Mouse (Mus musculus): ENCODE results near the gene Nkd1. TPM values are rescaled to one million over a fixed set of nuclear protein-coding genes. Genes with fewer than 3 reads are reported as not detected.

The Nkd1 gene
- polyA plus RNA-seq, 1 experiment from 2014 or later: 33.7 TPM

DNA sequence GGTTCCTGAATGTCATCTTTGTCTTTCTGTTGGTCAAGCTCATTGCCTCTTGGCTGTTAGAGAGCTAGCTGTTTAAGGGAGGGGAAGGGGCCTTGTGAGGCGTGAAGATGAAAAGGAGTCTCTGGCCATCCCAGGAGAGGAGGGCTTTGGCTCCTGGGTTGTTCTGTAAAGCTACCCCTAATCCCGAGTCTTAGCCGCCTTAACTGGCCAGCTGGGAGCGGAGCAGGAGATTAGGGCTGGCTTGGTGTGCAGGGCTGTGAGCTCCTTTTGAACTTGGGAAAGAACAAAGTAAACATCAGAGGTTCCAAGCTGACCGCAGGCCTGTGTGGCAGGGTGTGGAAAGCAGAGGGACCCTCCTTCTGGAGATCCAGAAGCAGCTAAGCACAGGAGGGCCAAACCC, 53.8 kb downstream of the Nkd1 start:
- Histone ChIP-seq H3K36me3 (ENCODE audit: control insufficient read depth, insufficient read depth, low read length) (no peaks in the 10 kb centered on the region; the same call in 1 of the 2 replicates), H3K27ac (ENCODE audit: low read length) (peak overlapping the region; percentile 91; the same call in 1 of the 2 replicates), H3K4me2 (replicated peaks; ENCODE audit: low read depth, low read length) (no peak overlapping the region), H3K27me3 (ENCODE audit: control insufficient read depth, insufficient read depth, low read length) (no peaks in the 10 kb centered on the region), H3K9ac (replicated peaks; ENCODE audit: low read depth, low read length) (no peak overlapping the region), H3K4me1 (ENCODE audit: control insufficient read depth, insufficient read depth, low read length) (peaks cover 65% of the 10 kb centered on the region), H3K9me3 (ENCODE audit: control insufficient read depth, low read depth, low read length) (no peaks in the 10 kb centered on the region), H3K4me3 (ENCODE audit: low read depth, low read length) (no peak overlapping the region)
- ATAC-seq (ENCODE audit: insufficient number of reproducible peaks, insufficient read depth, low FRiP score, low read depth): no peak
- WGBS: 51% methylated on average over 5 of the region's 5 CpGs

DNA sequence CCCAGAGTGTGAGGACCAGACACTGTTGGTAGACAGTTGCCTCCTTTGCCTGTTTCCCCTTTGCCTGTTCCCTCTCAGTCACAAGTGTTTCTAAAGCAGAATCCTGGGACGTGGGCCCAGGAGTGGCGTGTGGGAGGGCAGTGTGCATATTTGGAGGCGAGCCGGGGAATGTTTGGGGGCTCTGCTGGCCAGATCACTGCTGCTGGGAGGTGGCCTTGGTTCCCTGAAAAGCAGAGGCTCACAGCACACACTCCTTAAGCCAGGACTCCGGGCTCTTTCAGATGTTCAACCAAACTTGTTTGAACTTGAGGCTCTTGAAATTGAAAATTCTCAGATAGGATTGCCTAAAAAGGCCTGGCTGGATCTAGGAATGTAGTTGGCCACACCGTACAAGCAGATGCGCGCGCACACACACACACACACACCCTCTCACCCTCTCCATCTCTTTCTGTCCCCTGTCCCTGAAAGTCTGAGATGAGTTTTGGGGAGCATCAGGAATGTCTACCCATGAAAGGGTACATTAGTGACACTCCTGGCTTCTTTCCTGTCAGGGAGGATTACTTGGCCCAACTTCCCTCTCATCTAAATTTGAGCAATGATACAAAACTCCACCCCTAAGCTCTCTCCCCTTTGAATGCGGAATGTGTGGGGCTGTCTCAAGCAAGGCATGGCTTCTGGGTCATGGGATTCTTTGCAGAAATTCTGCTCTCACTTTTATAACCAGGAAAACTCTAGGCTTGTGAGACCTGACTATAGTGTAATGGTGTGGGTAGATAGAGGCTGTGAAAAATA, 55.4 kb downstream of the Nkd1 start:
- H3K27me3 ChIP-seq (ENCODE audit: control insufficient read depth, insufficient read depth, low read length): no peaks in the 10 kb centered on the region
- H3K9ac ChIP-seq (replicated peaks; ENCODE audit: low read depth, low read length): no peak overlapping the region
- H3K36me3 ChIP-seq (ENCODE audit: control insufficient read depth, insufficient read depth, low read length): no peaks in the 10 kb centered on the region; the same call in 1 of the 2 replicates
- H3K27ac ChIP-seq (ENCODE audit: low read length): peak overlapping the region; percentile 91
- ATAC-seq (ENCODE audit: insufficient number of reproducible peaks, insufficient read depth, low FRiP score, low read depth): peak; percentile 24; the same call in 1 of the 2 replicates
- H3K4me1 ChIP-seq (ENCODE audit: control insufficient read depth, insufficient read depth, low read length): peaks cover 49% of the 10 kb centered on the region
- 48% methylated on average over 10 of the region's 10 CpGs for WGBS
- no peaks in the 10 kb centered on the region for H3K9me3 ChIP-seq (ENCODE audit: control insufficient read depth, low read depth, low read length)
- H3K4me2 ChIP-seq (replicated peaks; ENCODE audit: low read depth, low read length): no peak overlapping the region
- no peak overlapping the region for H3K4me3 ChIP-seq (ENCODE audit: low read depth, low read length)

DNA sequence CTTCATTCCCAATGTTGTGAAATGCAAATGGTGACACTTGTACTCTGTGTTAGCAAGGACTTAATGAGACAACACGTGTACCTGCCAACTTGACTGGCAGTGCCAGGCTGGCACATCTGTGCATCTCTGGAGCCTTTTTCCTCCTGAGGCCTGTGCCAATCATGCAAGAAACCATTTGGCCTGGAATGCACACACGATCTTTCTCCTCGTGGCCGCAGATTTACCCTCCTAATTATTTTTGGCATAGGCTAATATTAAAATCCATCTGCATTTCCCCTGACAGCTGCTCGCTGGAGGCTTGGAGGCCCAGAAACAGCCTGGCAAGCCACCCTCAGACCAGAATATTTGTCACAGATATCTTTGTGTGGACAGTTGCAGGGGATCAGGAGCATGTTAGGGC, 56.5 kb downstream of the Nkd1 start:
- WGBS: 70% methylated on average over 5 of the region's 5 CpGs
- H3K27ac ChIP-seq (ENCODE audit: low read length): peak overlapping the region; percentile 28; the same call in 1 of the 2 replicates
- no peak overlapping the region for H3K4me2 ChIP-seq (replicated peaks; ENCODE audit: low read depth, low read length)
- H3K4me3 ChIP-seq (ENCODE audit: low read depth, low read length): no peak overlapping the region
- H3K4me1 ChIP-seq (ENCODE audit: control insufficient read depth, insufficient read depth, low read length): peaks cover 39% of the 10 kb centered on the region
- H3K27me3 ChIP-seq (ENCODE audit: control insufficient read depth, insufficient read depth, low read length): no peaks in the 10 kb centered on the region
- no peaks in the 10 kb centered on the region for H3K9me3 ChIP-seq (ENCODE audit: control insufficient read depth, low read depth, low read length)
- H3K9ac ChIP-seq (replicated peaks; ENCODE audit: low read depth, low read length): no peak overlapping the region
- no peaks in the 10 kb centered on the region; the same call in 1 of the 2 replicates for H3K36me3 ChIP-seq (ENCODE audit: control insufficient read depth, insufficient read depth, low read length)
- ATAC-seq (ENCODE audit: insufficient number of reproducible peaks, insufficient read depth, low FRiP score, low read depth): no peak

- no peak overlapping the region for H3K4me3 ChIP-seq (ENCODE audit: low read depth, low read length)
- no peak overlapping the region for H3K4me2 ChIP-seq (replicated peaks; ENCODE audit: low read depth, low read length)
- no peak overlapping the region for H3K27ac ChIP-seq (ENCODE audit: low read length)
- H3K36me3 ChIP-seq (ENCODE audit: control insufficient read depth, insufficient read depth, low read length): peaks cover 3% of the 10 kb centered on the region; the same call in 1 of the 2 replicates
- no peak overlapping the region for H3K9ac ChIP-seq (replicated peaks; ENCODE audit: low read depth, low read length)
- H3K27me3 ChIP-seq (ENCODE audit: control insufficient read depth, insufficient read depth, low read length): no peaks in the 10 kb centered on the region
- ATAC-seq (ENCODE audit: insufficient number of reproducible peaks, insufficient read depth, low FRiP score, low read depth): no peak
- no peaks in the 10 kb centered on the region for H3K9me3 ChIP-seq (ENCODE audit: control insufficient read depth, low read depth, low read length)
- WGBS: 73% methylated on average over 14 of the region's 14 CpGs
- peaks cover 35% of the 10 kb centered on the region for H3K4me1 ChIP-seq (ENCODE audit: control insufficient read depth, insufficient read depth, low read length)
These were observed 57.4 kb downstream of the Nkd1 start for GRCm38 (mm10) chr8:88578413-88579175.

DNA sequence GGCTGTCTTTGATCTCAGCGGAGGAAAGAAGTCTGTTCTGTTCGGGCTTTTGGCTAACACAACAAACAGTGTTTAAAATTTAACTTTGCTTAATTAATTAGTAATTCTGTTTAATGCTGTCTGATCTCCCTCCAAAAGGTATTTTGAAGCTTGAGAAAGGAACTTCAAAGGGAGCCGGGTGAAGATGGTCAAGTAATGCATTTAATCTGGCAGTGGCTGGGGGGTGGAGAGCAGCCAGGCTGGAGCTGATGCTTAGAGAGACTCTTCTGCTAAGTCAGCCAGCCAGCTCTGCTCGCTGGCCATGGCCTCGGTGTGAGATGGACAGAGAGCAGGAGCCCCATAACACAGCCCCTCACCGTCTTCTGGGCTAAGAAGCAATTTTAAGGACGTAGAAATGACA, 58.1 kb downstream of the Nkd1 start:
- Histone ChIP-seq H3K4me2 (replicated peaks; ENCODE audit: low read depth, low read length) (no peak overlapping the region), H3K4me3 (ENCODE audit: low read depth, low read length) (no peak overlapping the region), H3K4me1 (ENCODE audit: control insufficient read depth, insufficient read depth, low read length) (peaks cover 35% of the 10 kb centered on the region), H3K27me3 (ENCODE audit: control insufficient read depth, insufficient read depth, low read length) (no peaks in the 10 kb centered on the region), H3K9me3 (ENCODE audit: control insufficient read depth, low read depth, low read length) (no peaks in the 10 kb centered on the region), H3K36me3 (ENCODE audit: control insufficient read depth, insufficient read depth, low read length) (peaks cover 3% of the 10 kb centered on the region; the same call in 1 of the 2 replicates), H3K27ac (ENCODE audit: low read length) (0 out of 2 replicates have a peak overlapping the region, but pooled peaks have one; percentile 7), H3K9ac (replicated peaks; ENCODE audit: low read depth, low read length) (no peak overlapping the region)
- WGBS: 35% methylated on average over 7 of the region's 7 CpGs
- ATAC-seq (ENCODE audit: insufficient number of reproducible peaks, insufficient read depth, low FRiP score, low read depth): no peak

DNA sequence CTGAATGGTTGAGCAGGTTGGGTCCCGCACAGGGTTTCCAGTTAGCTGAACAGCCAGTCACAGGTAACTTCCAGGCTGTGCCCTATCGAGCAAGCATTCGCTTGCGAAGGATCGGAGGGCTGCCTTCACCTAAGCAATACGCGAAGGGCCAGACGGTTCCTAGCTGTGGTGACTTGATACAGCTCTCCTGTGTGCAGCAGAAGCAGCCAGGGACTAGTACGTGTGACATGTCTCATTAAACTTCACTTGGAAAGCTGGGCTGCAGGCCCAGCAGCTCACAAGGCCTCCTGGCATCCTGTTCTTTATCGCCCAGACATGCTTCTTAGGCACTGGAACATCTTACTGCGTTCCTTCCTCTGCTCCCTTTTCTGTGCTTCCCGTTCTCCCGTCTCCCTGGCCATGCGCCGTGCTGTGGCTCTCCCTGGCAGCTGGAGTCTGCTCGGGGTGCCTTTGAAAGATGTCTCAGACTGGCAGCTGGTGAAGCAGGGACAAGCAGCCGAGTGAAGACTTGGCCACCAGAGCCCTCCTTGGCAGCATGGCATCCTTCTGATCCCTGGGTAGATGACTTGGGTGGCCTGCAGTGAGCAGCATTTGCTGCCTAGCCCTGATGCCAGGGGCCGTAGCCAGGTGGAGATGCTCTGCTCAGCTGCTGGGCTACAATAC, 58.6 kb downstream of the Nkd1 start:
- Histone ChIP-seq H3K4me1 (ENCODE audit: control insufficient read depth, insufficient read depth, low read length) (peaks cover 30% of the 10 kb centered on the region), H3K9ac (replicated peaks; ENCODE audit: low read depth, low read length) (no peak overlapping the region), H3K36me3 (ENCODE audit: control insufficient read depth, insufficient read depth, low read length) (peaks cover 3% of the 10 kb centered on the region; the same call in 1 of the 2 replicates), H3K27ac (ENCODE audit: low read length) (0 out of 2 replicates have a peak overlapping the region, but pooled peaks have one; percentile 7), H3K27me3 (ENCODE audit: control insufficient read depth, insufficient read depth, low read length) (no peaks in the 10 kb centered on the region), H3K4me3 (ENCODE audit: low read depth, low read length) (no peak overlapping the region), H3K9me3 (ENCODE audit: control insufficient read depth, low read depth, low read length) (no peaks in the 10 kb centered on the region), H3K4me2 (replicated peaks; ENCODE audit: low read depth, low read length) (no peak overlapping the region)
- ATAC-seq (ENCODE audit: insufficient number of reproducible peaks, insufficient read depth, low FRiP score, low read depth): no peak
- WGBS: 83% methylated on average over 18 of the region's 18 CpGs

- Histone ChIP-seq H3K4me3 (ENCODE audit: low read depth, low read length) (no peak overlapping the region), H3K27ac (ENCODE audit: low read length) (no peak overlapping the region), H3K36me3 (ENCODE audit: control insufficient read depth, insufficient read depth, low read length) (peaks cover 3% of the 10 kb centered on the region; the same call in 1 of the 2 replicates), H3K9me3 (ENCODE audit: control insufficient read depth, low read depth, low read length) (no peaks in the 10 kb centered on the region), H3K9ac (replicated peaks; ENCODE audit: low read depth, low read length) (no peak overlapping the region), H3K27me3 (ENCODE audit: control insufficient read depth, insufficient read depth, low read length) (no peaks in the 10 kb centered on the region), H3K4me1 (ENCODE audit: control insufficient read depth, insufficient read depth, low read length) (peaks cover 22% of the 10 kb centered on the region), H3K4me2 (replicated peaks; ENCODE audit: low read depth, low read length) (no peak overlapping the region)
- 77% methylated on average over 7 of the region's 7 CpGs for WGBS
- no peak for ATAC-seq (ENCODE audit: insufficient number of reproducible peaks, insufficient read depth, low FRiP score, low read depth)
These were observed 59.6 kb downstream of the Nkd1 start for GRCm38 (mm10) chr8:88580785-88581184.

GRCm38 (mm10) chr8:88583863-88584262, 62.7 kb downstream of the Nkd1 start:
- Histone ChIP-seq H3K27me3 (ENCODE audit: control insufficient read depth, insufficient read depth, low read length) (no peaks in the 10 kb centered on the region), H3K4me3 (ENCODE audit: low read depth, low read length) (no peak overlapping the region), H3K9me3 (ENCODE audit: control insufficient read depth, low read depth, low read length) (no peaks in the 10 kb centered on the region), H3K27ac (ENCODE audit: low read length) (no peak overlapping the region), H3K36me3 (ENCODE audit: control insufficient read depth, insufficient read depth, low read length) (peaks cover 8% of the 10 kb centered on the region; the same call in 1 of the 2 replicates), H3K4me1 (ENCODE audit: control insufficient read depth, insufficient read depth, low read length) (peaks cover 4% of the 10 kb centered on the region; the same call in 1 of the 2 replicates), H3K9ac (replicated peaks; ENCODE audit: low read depth, low read length) (no peak overlapping the region), H3K4me2 (replicated peaks; ENCODE audit: low read depth, low read length) (no peak overlapping the region)
- 90% methylated on average over 3 of the region's 3 CpGs for WGBS
- ATAC-seq (ENCODE audit: insufficient number of reproducible peaks, insufficient read depth, low FRiP score, low read depth): no peak

Measured in stomach, embryonic 14.5 days (tissue).